Mouse (Mus musculus) regulatory T cell (primary cell): ENCODE results near the gene Fam71b.

Experiments
- in situ Hi-C: fragments of 300-600 bp; cut with MboI, MseI; formaldehyde crosslinking; loops from one replicate; pipeline ENCODE4 v1.15.1; 2025; ENCODE audit warnings: high pct_unique_total_duplicates

Fam71b gene

GRCm38 (mm10) chr11:46396167-46396859 is at the start of gene Fam71b:
TSS of gene Fam71b (plus strand) at chr11:46396559.
- in situ Hi-C loops = no loop called here

- in situ Hi-C loops = loop anchor here (5.0 kb wide), 1 partner anchor 40 kb away; the partner anchor contains the start of gene Itk
These were observed 48.6 kb upstream of the Fam71b start for GRCm38 (mm10) chr11:46347756-46348155.

- in situ Hi-C loops = loop anchor here (5.0 kb wide), 1 partner anchor 39 kb away; the partner anchor contains the start of gene Itk
These were observed 47.9 kb upstream of the Fam71b start for GRCm38 (mm10) chr11:46348416-46348815.

GRCm38 (mm10) chr11:46349681-46350410 is 46.5 kb upstream of the Fam71b start:
- in situ Hi-C loops = loop anchor here (5.0 to 10.0 kb wide), 2 partner anchors 37 to 385 kb away; partner anchors contain the start of genes Havcr1 and Itk

- in situ Hi-C loops = loop anchor here (10.0 kb wide), 1 partner anchor 376 kb away; the partner anchor contains the start of gene Havcr1
These were observed 38.0 kb upstream of the Fam71b start for GRCm38 (mm10) chr11:46358369-46358768.

GRCm38 (mm10) chr11:46360991-46361665 is 35.2 kb upstream of the Fam71b start:
- in situ Hi-C loops = loop anchor here (5.0 kb wide), 1 partner anchor 71 kb away; no protein-coding TSS in a partner anchor

- in situ Hi-C loops = loop anchor here (5.0 kb wide), 1 partner anchor 70 kb away; no protein-coding TSS in a partner anchor
These were observed 34.0 kb upstream of the Fam71b start for GRCm38 (mm10) chr11:46362061-46363022.

GRCm38 (mm10) chr11:46363864-46364263 is 32.5 kb upstream of the Fam71b start:
- in situ Hi-C loops = loop anchor here (5.0 kb wide), 1 partner anchor 68 kb away; no protein-coding TSS in a partner anchor

GRCm38 (mm10) chr11:46365744-46366143 is 30.6 kb upstream of the Fam71b start:
- in situ Hi-C loops = no loop called here

GRCm38 (mm10) chr11:46366357-46366756 is 30.0 kb upstream of the Fam71b start:
- in situ Hi-C loops = no loop called here

GRCm38 (mm10) chr11:46370457-46370856 is 25.9 kb upstream of the Fam71b start:
- in situ Hi-C loops = no loop called here

GRCm38 (mm10) chr11:46371250-46371649 is 25.1 kb upstream of the Fam71b start:
- in situ Hi-C loops = no loop called here

GRCm38 (mm10) chr11:46372331-46372953 is 23.9 kb upstream of the Fam71b start:
- in situ Hi-C loops = no loop called here

- in situ Hi-C loops = no loop called here
These were observed 23.0 kb upstream of the Fam71b start for GRCm38 (mm10) chr11:46373071-46374030.

GRCm38 (mm10) chr11:46375015-46375414 is 21.3 kb upstream of the Fam71b start:
- in situ Hi-C loops = no loop called here

- in situ Hi-C loops = no loop called here
These were observed 19.0 kb upstream of the Fam71b start for GRCm38 (mm10) chr11:46377316-46377715.

GRCm38 (mm10) chr11:46377819-46378782 is 18.3 kb upstream of the Fam71b start:
- in situ Hi-C loops = no loop called here
